Mouse (Mus musculus) brain, embryonic 14.5 days (tissue): Measurements from ENCODE around the gene Klhl12.

ENCODE experiments used
- CTCF ChIP-seq: fragments of 200-500 bp; IDR thresholded peaks from 2 replicates; pipeline ENCODE4 v1.5.1; 2012; ENCODE audit warnings: inconsistent platforms, mild to moderate bottlenecking, moderate library complexity, borderline replicate concordance; ENCODE audit not compliant: insufficient read depth, insufficient read length; ENCODE audit errors: extremely low read depth
- POLR2A ChIP-seq: fragments of 200-500 bp; IDR thresholded peaks from 2 replicates; pipeline ENCODE4 v1.6.1; 2012; ENCODE audit warnings: mild to moderate bottlenecking, inconsistent platforms, borderline replicate concordance; ENCODE audit not compliant: poor library complexity, insufficient read depth, insufficient read length, severe bottlenecking; ENCODE audit errors: extremely low read depth

DNA sequence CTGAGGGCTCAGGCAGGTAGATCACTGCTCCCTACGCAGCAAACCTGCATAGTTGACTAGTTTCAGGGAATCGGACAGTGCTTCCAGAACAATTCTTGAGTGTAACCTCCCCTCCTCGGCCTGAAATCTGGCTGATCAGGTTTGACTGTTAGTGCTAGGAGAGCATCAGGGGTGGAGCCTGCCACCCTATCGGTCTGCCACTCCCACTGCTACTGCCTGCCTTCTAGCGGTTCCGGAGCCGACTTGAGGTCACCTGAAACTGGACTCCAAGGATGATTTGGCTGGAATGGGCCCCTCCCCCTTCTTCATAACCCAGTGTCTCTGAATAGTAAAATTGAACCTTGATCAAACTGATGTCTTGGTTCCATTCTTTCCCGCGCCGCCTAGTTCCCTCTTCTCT is 22.3 kb upstream of the Klhl12 start:
- TF ChIP-seq CTCF (no peak), POLR2A (no peak)
